Mouse (Mus musculus): Measurements from ENCODE around the gene Atp5j.

The Atp5j gene

DNA sequence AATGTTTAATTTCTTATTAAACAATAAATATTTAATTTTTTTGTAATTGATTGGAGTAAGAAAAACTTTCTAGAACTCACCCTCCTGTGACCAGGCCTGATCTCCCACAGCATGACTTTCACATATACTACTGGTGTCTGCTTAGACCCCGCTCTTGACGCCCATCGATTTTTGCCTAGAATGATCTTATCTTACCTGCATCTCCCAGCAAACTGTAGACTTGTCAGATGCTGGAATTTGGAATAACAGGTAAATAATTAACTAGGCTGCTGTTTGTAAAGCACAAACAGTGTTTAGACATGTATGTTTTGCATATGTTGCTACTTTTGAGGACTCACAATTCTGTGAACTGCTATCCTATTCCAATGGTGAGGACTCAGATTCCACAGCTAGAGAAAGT lies 29.2 kb downstream of the Atp5j start:
- DNase-seq, result no peak

DNA sequence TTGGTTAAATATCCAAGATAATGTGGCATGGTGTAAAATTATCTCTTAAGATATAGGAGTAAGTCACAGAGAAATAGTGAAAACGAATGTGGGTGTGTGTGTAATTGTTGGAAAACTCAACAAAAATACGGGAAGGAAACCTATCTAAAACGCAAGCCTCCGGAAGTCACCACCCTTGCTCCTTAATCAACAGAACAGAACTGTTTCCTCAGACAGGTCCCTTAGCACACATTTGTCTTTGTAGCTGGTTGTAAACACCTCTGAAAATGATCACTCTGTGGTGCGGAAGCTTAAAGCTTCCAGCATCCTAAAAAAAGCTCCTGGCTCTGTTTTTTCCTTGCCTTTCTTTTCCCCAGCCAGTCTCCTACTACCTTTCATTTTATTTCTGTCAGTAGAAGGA lies 30.6 kb downstream of the Atp5j start:
- DNase-seq, result no peak

DNA sequence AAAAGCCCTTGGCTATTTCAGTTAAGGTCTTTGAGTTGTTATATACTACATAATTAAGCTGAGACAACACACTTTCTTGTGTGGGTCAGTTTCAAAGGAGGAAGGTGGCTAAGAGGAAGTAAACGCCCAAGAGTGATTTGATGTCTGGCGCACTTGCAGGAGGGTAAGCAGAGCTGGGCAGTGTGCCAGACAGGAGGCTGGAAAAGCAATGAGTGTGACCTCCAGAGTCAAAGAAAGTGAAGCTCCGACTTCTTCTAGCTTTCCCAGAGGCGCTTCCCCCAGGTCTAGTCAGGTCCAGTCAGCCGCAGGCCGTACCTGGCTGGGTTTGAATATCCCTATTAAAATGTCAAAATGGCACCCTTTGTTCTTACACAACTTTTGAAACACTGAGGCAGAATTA lies 33.2 kb downstream of the Atp5j start:
- DNase-seq, result peak; percentile 59

DNA sequence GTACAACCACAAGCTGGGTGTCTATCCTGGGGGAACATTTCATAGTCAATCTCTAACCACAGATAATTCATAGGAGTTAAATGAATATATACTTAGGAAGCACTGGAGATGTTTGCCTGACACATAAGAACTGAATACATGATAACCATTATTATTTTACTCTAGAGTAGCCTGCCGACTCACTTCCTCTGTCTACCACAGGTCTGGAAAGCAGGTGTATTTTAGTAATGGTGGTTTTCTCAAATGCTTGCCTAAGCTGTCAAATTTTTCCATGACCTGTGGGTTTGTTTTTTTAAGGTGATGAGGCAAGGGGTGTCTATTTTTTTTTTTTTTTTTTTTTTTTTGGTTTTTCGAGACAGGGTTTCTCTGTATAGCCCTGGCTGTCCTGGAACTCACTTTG lies 35.4 kb downstream of the Atp5j start:
- no peak for DNase-seq

DNA sequence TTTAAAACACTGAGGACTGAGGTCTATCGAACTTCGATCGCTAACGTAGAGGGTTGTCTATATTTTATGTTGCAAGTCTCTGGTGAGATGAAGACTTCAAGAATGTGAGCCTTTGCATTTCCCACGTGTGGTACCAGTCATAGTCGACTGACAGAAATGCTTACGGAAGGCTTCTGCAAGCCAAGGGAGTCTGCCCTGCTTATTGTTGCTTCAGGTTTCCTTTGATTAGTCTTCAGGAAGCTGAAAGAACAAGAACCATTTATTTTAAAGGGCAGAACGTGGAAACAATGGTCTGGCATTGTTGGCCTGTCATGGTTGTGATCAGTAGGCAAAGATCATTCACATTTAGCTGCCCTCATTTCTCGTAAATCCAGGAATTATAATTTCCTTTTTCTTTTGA lies 38.7 kb downstream of the Atp5j start:
- no peak for DNase-seq

GRCm38 (mm10) chr16:84795337-84795736 lies 40.1 kb downstream of the Atp5j start:
- no peak for DNase-seq

GRCm38 (mm10) chr16:84793401-84793800 lies 42.0 kb downstream of the Atp5j start:
- DNase-seq, result no peak

- no peak for DNase-seq
Observed at GRCm38 (mm10) chr16:84790595-84791165, 44.7 kb downstream of the Atp5j start.

DNA sequence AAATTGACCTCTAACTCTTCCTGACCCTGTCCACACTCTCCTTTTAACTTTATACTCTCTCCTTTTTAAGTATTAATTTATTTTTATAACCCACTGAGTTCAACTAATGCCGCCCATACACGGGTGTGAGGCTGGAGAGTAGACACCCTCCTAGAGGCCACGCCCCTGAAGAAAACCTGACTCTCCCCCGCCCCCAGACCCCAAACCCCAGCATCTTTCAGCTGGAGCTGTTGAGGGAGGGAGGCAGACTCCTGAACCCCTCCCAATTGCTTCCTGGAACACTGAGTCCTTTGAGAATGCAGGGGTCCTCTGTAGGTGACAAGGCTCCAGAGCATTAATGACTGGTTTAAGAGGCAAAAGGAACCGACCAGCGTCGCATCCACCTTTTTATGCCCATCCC lies 50.5 kb downstream of the Atp5j start:
- no peak for DNase-seq

- DNase-seq, result peak; percentile 14
Observed at GRCm38 (mm10) chr16:84783279-84783678, 52.1 kb downstream of the Atp5j start.

- no peak for DNase-seq
Observed at GRCm38 (mm10) chr16:84779718-84780117, 55.7 kb downstream of the Atp5j start.

DNA sequence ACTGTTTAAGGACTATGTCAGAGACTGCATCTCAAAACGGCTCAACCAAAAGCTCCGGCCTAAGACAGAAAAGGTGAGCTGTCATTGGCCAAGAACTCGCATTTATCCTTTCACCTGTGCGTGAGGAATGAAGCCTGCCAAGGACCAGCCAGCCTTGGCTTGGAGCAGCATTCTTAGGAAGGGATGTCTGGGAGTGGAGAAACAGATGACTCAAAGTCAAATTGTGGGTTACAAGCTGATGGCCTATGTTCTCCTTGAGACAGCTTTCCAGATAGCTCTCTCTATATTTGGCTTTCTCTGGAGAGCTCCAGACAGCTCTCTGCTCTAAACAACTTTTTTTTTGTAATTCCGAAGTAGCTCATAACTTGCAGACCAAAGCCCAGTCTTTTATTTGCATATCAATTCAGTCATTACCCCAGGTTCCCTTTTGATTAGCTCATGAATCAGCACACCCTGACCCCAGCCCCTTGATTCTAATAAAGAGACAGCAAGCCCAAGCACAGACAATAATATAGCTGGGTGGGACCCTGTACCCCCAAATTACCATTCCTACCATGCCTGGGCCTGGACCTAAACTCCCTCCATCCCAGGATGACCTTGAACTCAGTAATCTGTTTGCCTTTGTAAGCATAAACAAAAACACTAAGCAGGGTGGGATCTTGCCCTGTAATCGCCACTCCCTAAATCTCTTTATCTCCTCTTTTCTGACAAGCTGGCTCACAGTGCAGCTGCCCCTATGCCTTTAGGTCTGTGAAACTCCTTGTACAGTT lies 56.4 kb downstream of the Atp5j start:
- DNase-seq, result no peak

- DNase-seq, result no peak
Observed at GRCm38 (mm10) chr16:84778431-84778830, 57.0 kb downstream of the Atp5j start.

Measured in lung, postnatal 10 days (tissue).